Mouse (Mus musculus) spleen, embryonic (tissue): ENCODE data around the gene Rbms1.

Experiments used
- CTCF ChIA-PET: fragments of 350-600 bp; sonication (Branson Sonifier 250); formaldehyde crosslinking; loops from one replicate; lab custom pipeline; 2022; lab: Charles Lee

The Rbms1 gene

GRCm38 (mm10) chr2:60773592-60773991 lies 189.4 kb downstream of the Rbms1 start:
- CTCF ChIA-PET: no interaction called here

- CTCF ChIA-PET: no interaction called here
These were observed 196.6 kb downstream of the Rbms1 start for GRCm38 (mm10) chr2:60766420-60766819.

- CTCF ChIA-PET: no interaction called here
These were observed 206.8 kb downstream of the Rbms1 start for GRCm38 (mm10) chr2:60756218-60756617.

GRCm38 (mm10) chr2:60755101-60755500 lies 207.9 kb downstream of the Rbms1 start:
- CTCF ChIA-PET: no interaction called here

- CTCF ChIA-PET: no interaction called here
These were observed 211.7 kb downstream of the Rbms1 start for GRCm38 (mm10) chr2:60751274-60751673.

GRCm38 (mm10) chr2:60750591-60750990 lies 212.4 kb downstream of the Rbms1 start:
- CTCF ChIA-PET: no interaction called here

- CTCF ChIA-PET: no interaction called here
These were observed 214.4 kb downstream of the Rbms1 start for GRCm38 (mm10) chr2:60748585-60748984.

- CTCF ChIA-PET: no interaction called here
These were observed 215.4 kb downstream of the Rbms1 start for GRCm38 (mm10) chr2:60747590-60747989.

- CTCF ChIA-PET: no interaction called here
These were observed 218.3 kb downstream of the Rbms1 start for GRCm38 (mm10) chr2:60744674-60745073.

GRCm38 (mm10) chr2:60739389-60740137 lies 223.4 kb downstream of the Rbms1 start:
- CTCF ChIA-PET: no interaction called here

GRCm38 (mm10) chr2:60730929-60731328 lies 232.1 kb downstream of the Rbms1 start:
- CTCF ChIA-PET: interaction anchor here (0.7 kb wide), 1 partner anchor 24 kb away, joined by 4 read pairs; no protein-coding TSS in a partner anchor

- CTCF ChIA-PET: interaction anchor here (0.6 kb wide), 1 partner anchor 10 kb away, joined by 3 read pairs; no protein-coding TSS in a partner anchor
These were observed 233.0 kb downstream of the Rbms1 start for GRCm38 (mm10) chr2:60730024-60730423.

- CTCF ChIA-PET: no interaction called here
These were observed 233.9 kb downstream of the Rbms1 start for GRCm38 (mm10) chr2:60728902-60729585.

- CTCF ChIA-PET: no interaction called here
These were observed 238.3 kb downstream of the Rbms1 start for GRCm38 (mm10) chr2:60724660-60725059.

GRCm38 (mm10) chr2:60722967-60723366 lies 240.0 kb downstream of the Rbms1 start:
- CTCF ChIA-PET: no interaction called here

- CTCF ChIA-PET: no interaction called here
These were observed 240.5 kb downstream of the Rbms1 start, which contains the start of gene Itgb6 for GRCm38 (mm10) chr2:60722514-60722913. TSS of gene Itgb6 (minus strand) at chr2:60722643.

- CTCF ChIA-PET: interaction anchor here (0.6 kb wide), 1 partner anchor 18 kb away, joined by 6 read pairs; no protein-coding TSS in a partner anchor
These were observed 242.1 kb downstream of the Rbms1 start for GRCm38 (mm10) chr2:60720906-60721305.

GRCm38 (mm10) chr2:60720205-60720604 lies 242.8 kb downstream of the Rbms1 start:
- CTCF ChIA-PET: interaction anchor here (0.6 to 0.7 kb wide), 5 partner anchors 10 to 1867 kb away, joined by 3 to 7 read pairs (median 5); no protein-coding TSS in a partner anchor

GRCm38 (mm10) chr2:60717348-60717747 lies 245.6 kb downstream of the Rbms1 start:
- CTCF ChIA-PET: no interaction called here

GRCm38 (mm10) chr2:60716549-60716948 lies 246.4 kb downstream of the Rbms1 start:
- CTCF ChIA-PET: no interaction called here

GRCm38 (mm10) chr2:60715771-60716170 lies 247.2 kb downstream of the Rbms1 start:
- CTCF ChIA-PET: no interaction called here

- CTCF ChIA-PET: no interaction called here
These were observed 248.0 kb downstream of the Rbms1 start for GRCm38 (mm10) chr2:60714971-60715502.
